Mouse (Mus musculus) lung, adult 10 weeks (tissue): ENCODE results near the gene Tjp2. TPM values are rescaled to one million over a fixed set of nuclear protein-coding genes. Genes with fewer than 3 reads are reported as not detected.

Experiments
- polyA plus RNA-seq: library from polyadenylated mRNA; stranded (reverse); fragments of 350-450 nt; fragmentation: Illumina TruSeq; extraction: RNeasy Lipid Tissue Mini Kit (QIAGEN cat#74804); gene quantifications from one replicate; pipeline ENCODE4 v1.2.3, GENCODE M21; 2014; ENCODE audit warnings: low read depth, low replicate concordance; ENCODE audit not compliant: insufficient read depth

The Tjp2 gene
- polyA plus RNA-seq, result 27.4 TPM

DNA sequence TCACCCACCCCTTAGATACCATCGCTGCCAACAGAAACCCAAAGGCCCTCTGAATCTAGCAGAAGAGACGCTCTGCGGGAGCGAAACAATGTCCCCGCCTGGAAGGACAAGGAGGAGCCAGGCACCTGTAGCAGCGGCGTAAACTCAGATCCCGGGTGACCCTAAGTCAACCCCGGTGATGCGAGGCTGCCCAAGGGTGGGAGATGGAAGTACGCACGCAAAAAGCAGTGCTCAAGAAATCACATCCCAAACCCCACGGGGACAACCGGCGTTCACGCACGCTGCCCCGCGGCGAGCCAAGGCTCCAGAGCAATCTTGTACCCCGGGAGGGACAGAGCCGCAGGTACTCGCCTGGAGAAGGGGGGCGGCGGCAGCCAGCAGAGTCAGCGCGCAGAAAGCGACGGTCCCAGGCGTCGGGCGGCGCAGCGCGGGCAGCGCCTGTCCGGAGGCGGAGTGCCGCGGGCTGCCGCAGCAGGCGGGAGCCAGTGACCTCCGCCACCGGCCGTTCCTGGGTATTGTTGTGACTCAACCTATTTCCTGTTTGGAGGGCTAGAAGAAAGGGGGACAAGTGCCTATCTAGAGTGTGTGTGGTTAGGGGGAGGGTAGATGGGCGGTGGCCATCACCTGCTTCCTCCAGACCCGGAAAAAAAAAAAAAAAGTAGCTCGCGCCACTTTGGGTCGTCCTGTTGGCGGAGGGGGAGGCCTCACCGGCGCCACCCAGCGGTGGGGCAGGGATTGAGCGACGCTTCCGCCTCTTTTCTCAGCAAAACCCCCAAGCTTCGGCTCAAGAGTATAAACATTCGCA is at the start of gene Tjp2:
Tjp2 (minus strand) TSS at position 531 of the 805 bp plus-strand sequence.

Other genes with a start within 250 kb of the Tjp2 start
- 90.0 TPM for gene Fam189a2, start 194.0 kb downstream of the Tjp2 start, polyA plus RNA-seq
- 8.5 TPM for gene Fxn, start 55.6 kb upstream of the Tjp2 start, polyA plus RNA-seq